Mouse (Mus musculus): ENCODE results near the gene Crispld2.

- no peak for TF ChIP-seq CTCF (IDR thresholded peaks at IDR 0.05; ENCODE audit: low read depth, low read length)
- TF ChIP-seq POLR2A (IDR thresholded peaks at IDR 0.05; ENCODE audit: insufficient read depth, low read length) = no peak
- TF ChIP-seq EP300 (IDR thresholded peaks at IDR 0.05; ENCODE audit: insufficient read depth, low read depth, low read length) = no peak
Measured at GRCm38 (mm10) chr8:120083261-120083660, 91.0 kb downstream of the Crispld2 start.

All from ES-Bruce4 (cell line).